Mouse (Mus musculus) layer of hippocampus, adult 18-20 months (tissue): ENCODE data around the gene St6galnac3. TPM values are rescaled to one million over a fixed set of nuclear protein-coding genes. Genes with fewer than 3 reads are reported as not detected.
A peak's percentile ranks its signal among the peaks of the same experiment; 100 is the strongest.
"Not testable (repeated sequence)": the region's sequence is repeated elsewhere in the genome, so short reads cannot be mapped to it uniquely, and the experiment has no call there.

Experiments used
- DNase-seq, 2 experiments: peaks; one replicate each; pipeline ENCODE4 v3.0.0; 2022; ENCODE audit warnings: low spot score in 2 of 2
- long read RNA-seq: library from polyadenylated mRNA; stranded (forward); transcript quantifications from one replicate; pipeline ENCODE4 v2.0.0, GENCODE M21; 2021
- total RNA-seq, 2 experiments: library from RNA; stranded (reverse); gene quantifications; 2 replicates each; pipeline ENCODE4 v1.2.3; 2021

The St6galnac3 gene
- total RNA-seq = 10 to 100 TPM; 24.7 to 27.0 TPM
- long read RNA-seq, partial matches to known transcripts = 0 of 6 reads
- long read RNA-seq, other reads (novel, unspliced or antisense) = 6 of 6 reads

DNA sequence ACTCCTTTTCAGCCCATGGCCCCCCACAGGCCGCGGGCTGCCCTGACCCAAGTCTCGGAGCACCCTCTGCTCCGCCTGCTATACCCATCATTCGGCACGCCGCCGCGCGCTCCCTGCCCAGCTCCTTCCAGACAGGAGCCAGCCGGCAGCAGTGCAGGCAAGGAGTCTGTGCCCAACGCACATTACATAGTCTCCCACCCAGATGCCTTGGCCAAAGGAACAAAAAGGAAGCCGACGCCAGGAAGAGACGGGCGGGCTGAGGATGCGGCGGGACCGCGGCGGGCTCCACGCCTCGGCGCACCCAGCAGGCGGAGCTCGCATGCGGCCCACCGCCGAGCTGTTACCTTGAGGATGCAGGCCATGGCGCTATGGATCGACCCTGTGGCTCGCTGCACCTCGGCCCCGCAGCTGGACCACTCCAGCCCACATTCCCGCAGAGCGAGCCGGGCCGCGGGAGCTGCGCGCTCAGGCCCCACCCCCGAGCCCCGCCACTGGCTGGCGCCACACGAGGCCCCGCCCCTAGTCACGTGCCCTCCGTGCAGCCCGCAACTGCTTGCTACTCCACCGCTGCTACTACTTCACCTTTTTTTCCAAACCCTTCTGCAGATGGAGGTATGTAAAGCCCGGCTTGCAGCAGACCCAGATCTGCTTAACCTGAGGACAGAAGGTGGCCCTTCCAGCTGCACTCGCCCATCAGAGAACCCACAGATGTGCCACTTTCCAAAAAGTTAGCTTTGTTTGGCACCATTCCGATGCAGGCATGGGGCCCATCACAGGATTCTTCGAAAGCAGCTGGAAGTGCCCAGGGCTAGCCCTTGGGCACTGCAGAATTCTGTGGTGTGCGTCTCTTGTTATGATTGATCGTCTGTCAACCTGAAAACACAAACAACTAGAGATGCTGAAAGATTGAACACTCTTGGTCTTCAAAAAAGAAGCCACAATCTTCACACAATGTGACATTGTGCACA is at the start of gene St6galnac3:
Gene St6galnac3, minus strand, starts transcription at position 474 of the 968 bp plus-strand sequence.
- peak; percentile 78 to 86 for DNase-seq

GRCm38 (mm10) chr3:153774568-153774967 is 49.6 kb upstream of the St6galnac3 start:
- no peak for DNase-seq

- no peak for DNase-seq
These were observed 46.5 kb upstream of the St6galnac3 start for GRCm38 (mm10) chr3:153771479-153771878.

GRCm38 (mm10) chr3:153770573-153770972 is 45.6 kb upstream of the St6galnac3 start:
- DNase-seq = peak in 1 of 2 experiments; percentile 18

DNA sequence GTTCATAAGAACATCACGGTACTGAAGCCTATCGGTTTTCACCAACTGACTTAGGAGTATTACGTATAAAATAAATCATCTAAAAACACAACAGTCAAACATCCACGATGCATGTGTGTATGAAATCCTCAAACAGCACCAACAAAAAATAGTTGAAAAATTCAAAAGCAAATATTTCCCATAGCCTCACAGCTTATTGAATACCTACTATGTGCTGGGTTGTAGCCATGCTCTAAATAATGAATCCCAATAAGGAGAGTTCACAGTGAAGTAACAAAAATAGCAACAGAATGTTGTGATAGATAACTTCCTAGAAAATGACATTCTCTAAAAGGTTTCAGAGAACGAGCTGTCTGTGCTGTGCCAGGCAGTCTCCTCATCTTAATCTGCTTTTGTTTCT is 44.2 kb upstream of the St6galnac3 start:
- DNase-seq = no peak

GRCm38 (mm10) chr3:153765171-153765570 is 40.2 kb upstream of the St6galnac3 start:
- DNase-seq = no peak

DNA sequence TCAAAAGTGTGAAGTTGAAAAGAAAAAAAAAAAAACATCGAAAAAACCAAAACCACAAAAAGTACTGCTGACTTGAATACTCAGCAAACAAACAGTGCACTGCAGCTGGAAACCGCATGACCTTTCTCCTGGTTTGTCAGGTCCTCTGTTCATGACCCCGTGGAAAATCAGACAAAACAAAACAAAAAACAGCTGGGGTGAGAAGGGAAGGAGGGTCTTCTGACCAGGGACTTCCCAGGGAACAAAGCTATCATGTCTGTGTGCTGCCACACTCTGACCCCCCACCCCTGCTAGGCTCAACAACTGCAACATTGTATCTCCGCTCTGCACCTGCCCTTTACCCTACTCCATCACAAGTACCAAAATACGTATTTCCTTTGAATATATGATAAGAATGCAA is 39.8 kb upstream of the St6galnac3 start:
- DNase-seq = no peak

DNA sequence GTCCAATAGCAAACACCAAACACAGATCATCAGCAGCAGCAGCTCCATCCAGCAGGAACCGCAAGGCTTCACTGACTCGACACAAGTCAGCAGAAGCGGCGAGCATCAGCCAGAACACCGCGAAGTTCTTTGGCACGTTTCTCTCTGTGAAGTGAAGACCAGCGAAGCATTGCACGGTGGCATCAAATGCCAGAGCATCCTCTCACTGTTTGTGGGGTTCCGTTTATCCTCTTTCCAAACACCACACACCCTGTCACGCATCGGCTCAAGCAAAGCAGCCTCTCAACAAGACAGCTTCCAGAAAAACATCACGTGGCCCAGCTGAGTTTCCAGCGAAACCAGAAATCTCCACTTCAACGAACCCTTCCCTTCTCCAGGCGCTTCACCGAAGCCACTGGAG is 36.2 kb upstream of the St6galnac3 start:
- DNase-seq = no peak

- DNase-seq = no peak
These were observed 34.3 kb upstream of the St6galnac3 start for GRCm38 (mm10) chr3:153759269-153759668.

GRCm38 (mm10) chr3:153756500-153756996 is 31.6 kb upstream of the St6galnac3 start:
- DNase-seq = no peak

GRCm38 (mm10) chr3:153755785-153756326 is 30.9 kb upstream of the St6galnac3 start:
- not testable (repeated sequence) for DNase-seq

- no peak for DNase-seq
These were observed 26.5 kb upstream of the St6galnac3 start for GRCm38 (mm10) chr3:153751435-153751834.

GRCm38 (mm10) chr3:153749359-153749758 is 24.4 kb upstream of the St6galnac3 start:
- DNase-seq = no peak

DNA sequence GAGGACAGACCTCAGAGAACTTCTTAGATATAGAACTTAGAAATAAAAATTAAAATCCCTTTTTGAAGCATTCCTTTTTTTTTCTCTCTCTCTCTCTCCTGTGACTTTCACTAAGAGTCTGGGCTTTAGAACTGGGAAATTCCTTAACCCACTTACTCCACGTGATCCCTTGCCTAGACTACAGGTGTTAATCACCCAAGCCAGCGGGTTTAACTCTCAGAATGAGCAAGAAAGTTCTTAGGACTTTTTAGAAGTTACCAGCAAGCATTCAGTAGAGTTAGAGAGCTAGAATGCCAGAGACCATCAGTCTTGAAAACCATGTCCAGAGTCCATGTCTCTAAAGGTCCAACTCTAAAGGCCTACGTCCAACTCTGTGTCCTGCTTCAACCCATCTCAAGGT is 23.3 kb upstream of the St6galnac3 start:
- no peak for DNase-seq

GRCm38 (mm10) chr3:153745099-153745498 is 20.1 kb upstream of the St6galnac3 start:
- DNase-seq = no peak

DNA sequence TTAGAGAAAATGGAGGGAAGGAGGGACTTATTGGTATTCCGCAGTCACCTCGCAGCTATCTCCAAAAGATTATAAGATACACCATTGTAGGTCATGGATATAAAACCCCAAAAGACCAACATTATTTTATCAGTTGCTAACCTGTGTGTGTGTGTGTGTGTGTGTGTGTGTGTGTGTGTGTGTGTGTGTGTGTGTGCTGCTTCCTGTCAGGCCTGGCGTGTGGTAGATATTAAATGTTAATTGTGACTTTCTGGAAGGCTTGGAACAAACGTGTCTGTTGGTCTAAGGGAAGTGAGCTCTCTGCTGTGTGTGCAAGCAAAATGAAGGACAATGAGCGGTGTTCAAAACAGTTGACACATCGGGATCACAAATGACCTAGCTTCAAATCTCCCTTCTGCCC is 19.5 kb upstream of the St6galnac3 start:
- no peak for DNase-seq

DNA sequence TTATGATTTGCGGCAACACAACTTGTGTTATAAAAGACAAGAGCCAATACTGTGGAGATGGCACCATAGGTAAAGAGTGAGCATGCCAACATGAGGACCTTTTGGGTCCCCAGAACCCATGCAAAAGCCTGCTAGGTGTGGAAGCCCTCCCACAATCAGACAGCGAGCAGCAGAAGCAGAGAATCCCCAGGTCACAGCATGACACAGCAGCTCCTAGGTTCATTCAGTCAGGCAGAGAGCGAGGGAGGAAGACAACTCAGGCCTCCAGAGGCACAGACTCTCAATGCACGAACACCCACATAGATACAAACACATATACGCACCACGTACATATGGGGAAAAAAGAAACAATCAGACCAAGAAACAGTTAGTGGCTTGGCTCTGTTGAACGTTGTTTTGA is 16.8 kb upstream of the St6galnac3 start:
- no peak for DNase-seq

GRCm38 (mm10) chr3:153739351-153739750 is 14.4 kb upstream of the St6galnac3 start:
- DNase-seq = no peak

- DNase-seq = no peak
These were observed 13.4 kb upstream of the St6galnac3 start for GRCm38 (mm10) chr3:153738421-153738820.

DNA sequence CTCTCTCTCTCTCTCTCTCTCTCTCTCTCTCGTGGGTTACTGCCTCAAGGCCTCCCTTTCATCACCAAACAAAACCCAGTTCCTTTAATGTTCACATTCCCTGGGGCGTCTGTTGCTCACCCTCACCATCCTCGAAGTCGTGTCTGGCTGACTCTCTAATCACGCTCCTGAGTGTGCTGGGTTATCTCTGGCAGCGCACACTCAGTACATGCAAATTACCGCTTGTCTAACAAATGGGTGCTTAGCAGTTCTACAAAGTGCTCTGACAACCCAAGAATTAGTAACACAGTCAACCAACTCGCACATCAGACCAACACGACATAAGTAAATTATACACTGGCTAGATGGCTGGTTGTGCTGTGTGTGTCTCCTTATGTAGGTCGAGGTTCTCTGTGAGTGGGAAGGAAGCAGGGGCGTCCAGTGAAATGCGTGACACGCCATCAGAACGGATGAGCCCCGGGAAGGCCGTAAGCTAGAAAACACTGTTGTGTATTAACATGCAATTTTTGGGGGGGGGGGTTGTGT is 11.8 kb upstream of the St6galnac3 start:
- DNase-seq = no peak

- DNase-seq = peak in 1 of 2 experiments; percentile 40
These were observed 11.0 kb upstream of the St6galnac3 start for GRCm38 (mm10) chr3:153735796-153736549.
